ENCODE assay signal across 18 mouse cellular contexts in the genomic region with DNA sequence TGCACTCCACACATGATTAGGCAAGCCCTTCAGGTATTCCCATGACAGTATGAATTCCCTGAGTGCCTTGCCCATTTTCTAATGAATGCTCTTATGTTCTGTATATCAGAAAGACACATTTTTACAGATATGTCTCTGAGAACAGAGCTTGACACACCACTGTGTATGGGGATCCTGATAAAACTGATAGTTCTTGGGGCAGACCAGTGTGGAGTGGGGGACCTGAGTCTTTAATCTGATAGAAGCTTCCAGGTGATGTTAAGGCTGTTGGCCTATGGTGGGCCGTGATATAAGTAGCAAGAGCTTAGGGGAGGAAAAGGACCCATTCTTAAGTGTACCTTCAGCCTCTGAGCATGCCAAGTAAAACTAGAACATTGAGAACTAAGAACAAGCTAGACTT.
"Had no signal": no experiment of that assay in that cellular context is flagged by ENCODE, and none has a peak within 500 bp of the region (broad histone marks: within the 10 kb centered on the region; RNA-seq: fewer than 3 reads in every experiment).

No protein-coding gene starts in this region.

- ATAC-seq: lung, postnatal 0 days; midbrain, embryonic 16.5 days had no signal

- H3K4me2 ChIP-seq: limb, embryonic 15.5 days; lung, embryonic 15.5 days; midbrain, embryonic 12.5 days; neural tube, embryonic 13.5 days; neural tube, embryonic 15.5 days had no signal

- H3K4me1 ChIP-seq: limb, embryonic 15.5 days; lung, embryonic 15.5 days; midbrain, embryonic 10.5 days; neural tube, embryonic 13.5 days; neural tube, embryonic 15.5 days had no signal

- H3K9ac ChIP-seq: limb, embryonic 15.5 days; lung, embryonic 15.5 days; midbrain, embryonic 12.5 days; neural tube, embryonic 13.5 days; neural tube, embryonic 15.5 days had no signal

- H3K36me3 ChIP-seq: neural tube, embryonic 13.5 days; neural tube, embryonic 15.5 days had no signal

- H3K9me3 ChIP-seq: limb, embryonic 15.5 days; lung, embryonic 15.5 days; midbrain, embryonic 10.5 days; midbrain, embryonic 12.5 days; neural tube, embryonic 13.5 days; neural tube, embryonic 15.5 days had no signal

- H3K27me3 ChIP-seq: limb, embryonic 15.5 days; lung, embryonic 15.5 days; midbrain, embryonic 12.5 days; neural tube, embryonic 13.5 days; neural tube, embryonic 15.5 days had no signal

- H3K27ac ChIP-seq: limb, embryonic 15.5 days; lung, embryonic 15.5 days; midbrain, embryonic 10.5 days; midbrain, embryonic 12.5 days; neural tube, embryonic 13.5 days; neural tube, embryonic 15.5 days had no signal

- DNase-seq: lung, adult 2 months; lung, postnatal 4 days; midbrain, embryonic 14.5 days; retina, postnatal 1 day; right cerebral cortex, adult 18-20 months; right cerebral cortex, postnatal 14 days; thymus, adult 18-20 months; thymus, postnatal 14 days; thymus, postnatal 36 days had no signal

- H3K4me3 ChIP-seq: limb, embryonic 15.5 days; lung, embryonic 15.5 days; midbrain, embryonic 10.5 days; midbrain, embryonic 12.5 days; myocyte; neural tube, embryonic 13.5 days; neural tube, embryonic 15.5 days had no signal
